In the genomic region with DNA sequence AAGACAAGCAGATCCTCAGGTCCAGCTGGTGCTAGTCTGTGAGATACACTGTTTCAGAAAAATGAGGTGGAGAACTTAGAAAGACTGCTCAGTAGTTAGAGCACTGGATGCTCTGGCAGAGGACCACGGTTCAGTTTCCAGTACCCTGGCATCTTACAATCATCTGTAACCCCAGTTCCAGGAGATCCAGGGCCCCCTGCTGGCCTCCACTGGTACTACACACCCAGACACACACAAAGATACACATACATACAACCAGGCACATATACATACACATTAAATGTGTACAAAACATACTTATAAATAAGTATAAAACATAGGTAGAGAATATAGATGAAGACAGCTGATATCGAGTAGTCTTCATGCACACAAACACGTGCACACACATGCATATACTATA, we compare ENCODE assay signal across 17 mouse cellular contexts.
DNase-seq lines count a peak whose midpoint lies in the region; ATAC-seq and TF ChIP-seq lines count a peak whose summit lies in the region.
"Had no signal": no experiment of that assay in that cellular context is flagged by ENCODE, and none has a peak within 500 bp of the region (broad histone marks: within the 10 kb centered on the region; RNA-seq: fewer than 3 reads in every experiment).

No protein-coding gene starts in this region.

- ATAC-seq in CD4-positive, CD25-positive, alpha-beta regulatory T cell, adult 4 months = no peak

- peak; percentile 45 for TF ChIP-seq CTCF in layer of hippocampus, adult 2 months (conservative IDR thresholded peaks at IDR 0.05)

- peak; percentile 41 for DNase-seq in CD4-positive, CD25-positive, alpha-beta regulatory T cell, adult 2 months (ENCODE audit: low read depth, low spot score)
- DNase-seq in layer of hippocampus, adult 2 months (ENCODE audit: low spot score in 2 of 2) = no peak
- DNase-seq in layer of hippocampus, postnatal 25 days (ENCODE audit: extremely low spot score in 1 of 2, low spot score in 1 of 2) = no peak
- peak; percentile 28 to 46 for DNase-seq in B cell, adult 2 months
- peak; percentile 49 for DNase-seq in ZHBTc4 (ENCODE audit: low read depth, low spot score)
- no peak for DNase-seq in cerebellum, adult 18-20 months
- DNase-seq in Muller cell, postnatal 12 days (ENCODE audit: inconsistent ontology term) = no peak
- DNase-seq: adrenal gland, adult 8-10 months; cerebellum, adult 9-10 months; heart, postnatal 4 days; lung, postnatal 4 days had no signal

- no peak overlapping the region for H3K27ac ChIP-seq in layer of hippocampus, adult 2 months
- H3K27ac ChIP-seq: forebrain, embryonic 12.5 days; liver, embryonic 15.5 days; midbrain, embryonic 10.5 days; neural tube, embryonic 15.5 days had no signal

- no peak overlapping the region for H3K4me3 ChIP-seq in layer of hippocampus, adult 2 months
- H3K4me3 ChIP-seq: forebrain, embryonic 12.5 days; heart, embryonic 12.5 days; liver, embryonic 15.5 days; midbrain, embryonic 10.5 days; neural tube, embryonic 15.5 days had no signal

Comparison
In these comparisons a context has a peak if more than half of its experiments do, and no peak if none do; other contexts are left out.
1. DNase-seq: peak in CD4-positive, CD25-positive, alpha-beta regulatory T cell, adult 2 months (single experiment), B cell, adult 2 months (2 of 2) and ZHBTc4 (single experiment); none in layer of hippocampus, adult 2 months (0 of 2), layer of hippocampus, postnatal 25 days (0 of 2), cerebellum, adult 18-20 months (0 of 2) and Muller cell, postnatal 12 days (single experiment).